Mouse (Mus musculus): ENCODE measurements around the gene Keap1. TPM values are rescaled to one million over a fixed set of nuclear protein-coding genes. Genes with fewer than 3 reads are reported as not detected.

Gene Keap1
- polyA plus RNA-seq, 1 experiment = 55.4 TPM

DNA sequence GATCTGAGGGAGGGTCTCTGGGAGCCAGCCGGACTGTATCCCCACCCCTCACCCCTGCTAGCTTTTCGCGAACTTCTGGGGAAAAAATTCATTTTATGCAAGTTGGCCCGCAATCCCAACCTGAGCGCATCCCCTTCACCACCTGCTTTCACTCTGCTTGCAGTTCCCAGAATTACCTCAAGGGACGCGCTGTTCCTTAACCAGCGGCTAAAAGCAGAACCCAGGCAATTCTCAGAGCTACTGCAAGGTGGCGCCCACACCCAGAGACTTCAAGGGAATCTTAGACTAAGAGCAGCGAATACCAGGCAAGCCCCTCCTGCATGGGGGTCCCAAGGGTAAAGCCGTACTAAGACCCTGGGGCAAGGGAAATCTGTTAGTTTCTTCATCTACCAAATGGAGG is 2.2 kb upstream of the Keap1 start:
- TF ChIP-seq CTCF (IDR thresholded peaks at IDR 0.05; ENCODE audit: extremely low read depth, insufficient read depth, insufficient read length, insufficient replicate concordance) (peak; percentile 93; the same call in 1 of the 2 replicates), POLR2A (IDR thresholded peaks at IDR 0.05; ENCODE audit: low read depth, low read length) (no peak)
- Histone ChIP-seq H3K27ac (ENCODE audit: insufficient read depth, low read length) (no peak overlapping the region), H3K4me1 (ENCODE audit: control insufficient read depth, insufficient read depth, insufficient read length) (peaks cover 16% of the 10 kb centered on the region), H3K4me3 (ENCODE audit: extremely low read depth, insufficient read depth, insufficient read length) (no peak overlapping the region), H3K36me3 (ENCODE audit: control insufficient read depth, insufficient read depth, low read length) (no peaks in the 10 kb centered on the region), H3K27me3 (ENCODE audit: control insufficient read depth, insufficient read depth, low read length) (peaks cover 9% of the 10 kb centered on the region)
- WGBS = 3% methylated on average over 11 of the region's 11 CpGs
- DNase-seq (ENCODE audit: low read depth in 1 of 2, low spot score in 2 of 2) = peak; percentile 82

DNA sequence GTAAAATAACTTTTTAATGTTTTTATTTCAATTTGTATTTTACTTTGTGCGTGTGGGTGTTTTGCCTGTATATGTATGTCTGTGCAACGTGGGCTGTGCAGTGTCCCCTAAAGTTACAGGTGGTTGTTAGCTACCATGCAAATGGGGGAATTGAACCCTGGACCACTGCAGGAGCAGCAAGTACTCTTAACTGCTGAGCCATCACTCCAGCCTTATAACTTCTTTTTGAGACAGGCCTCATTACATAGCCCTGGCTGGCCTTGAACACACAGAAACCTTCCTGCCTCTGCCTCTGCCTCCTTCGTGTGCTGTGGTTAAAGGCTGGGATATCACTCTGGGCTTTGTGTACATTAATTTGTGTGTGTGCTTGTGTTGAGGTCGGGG is 296 bp upstream of the Keap1 start:
- WGBS = 24% methylated on average over 4 of the region's 4 CpGs
- peaks cover 7% of the 10 kb centered on the region for H3K27me3 ChIP-seq (ENCODE audit: control insufficient read depth, insufficient read depth, low read length)
- peak overlapping the region; percentile 95 for H3K27ac ChIP-seq (ENCODE audit: insufficient read depth, low read length)
- no peak for TF ChIP-seq POLR2A (IDR thresholded peaks at IDR 0.05; ENCODE audit: low read depth, low read length)
- no peak for TF ChIP-seq CTCF (IDR thresholded peaks at IDR 0.05; ENCODE audit: extremely low read depth, insufficient read depth, insufficient read length, insufficient replicate concordance)
- H3K4me1 ChIP-seq (ENCODE audit: control insufficient read depth, insufficient read depth, insufficient read length) = peaks cover 18% of the 10 kb centered on the region
- DNase-seq (ENCODE audit: low read depth in 1 of 2, low spot score in 2 of 2) = no peak
- H3K36me3 ChIP-seq (ENCODE audit: control insufficient read depth, insufficient read depth, low read length) = no peaks in the 10 kb centered on the region
- H3K4me3 ChIP-seq (ENCODE audit: extremely low read depth, insufficient read depth, insufficient read length) = peak overlapping the region; percentile 82

DNA sequence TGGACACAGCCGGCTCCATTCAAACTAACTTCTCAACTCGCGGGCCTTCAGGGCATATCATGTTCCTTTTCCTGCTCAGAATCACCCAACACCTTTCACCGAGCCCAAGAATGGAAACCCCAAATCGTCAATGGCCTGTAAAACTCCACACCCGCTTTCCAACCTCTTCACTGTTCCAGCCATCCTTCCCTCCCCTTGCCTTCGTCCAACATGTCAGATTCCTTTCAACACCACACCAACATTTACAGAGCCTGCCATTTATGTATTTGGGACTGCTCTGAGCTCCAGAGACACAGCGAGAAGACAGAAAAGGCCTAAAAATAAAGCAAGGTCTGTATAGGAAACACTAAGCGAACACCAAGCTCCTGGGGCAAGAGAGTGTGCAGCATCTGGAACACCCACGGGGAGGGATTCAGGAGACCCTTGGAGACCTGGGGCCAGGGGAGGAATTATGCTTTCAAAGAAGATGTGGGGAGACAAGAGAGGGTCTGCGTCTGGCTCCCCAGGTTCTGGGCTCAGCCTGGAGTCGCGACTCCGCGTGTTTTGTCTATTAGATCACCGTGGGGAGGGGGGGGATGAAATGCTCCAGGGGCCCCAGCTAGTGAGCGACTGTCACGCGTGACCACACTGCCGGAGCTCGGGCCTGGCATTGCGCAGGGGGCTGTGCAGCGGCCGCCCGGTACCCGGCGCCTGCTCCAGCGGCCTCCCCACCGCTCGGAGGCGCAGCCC is 993 bp downstream of the Keap1 start:
- Histone ChIP-seq H3K27ac (ENCODE audit: insufficient read depth, low read length) (peak overlapping the region; percentile 95), H3K27me3 (ENCODE audit: control insufficient read depth, insufficient read depth, low read length) (no peaks in the 10 kb centered on the region), H3K36me3 (ENCODE audit: control insufficient read depth, insufficient read depth, low read length) (peaks cover 7% of the 10 kb centered on the region), H3K4me1 (ENCODE audit: control insufficient read depth, insufficient read depth, insufficient read length) (peaks cover 15% of the 10 kb centered on the region), H3K4me3 (ENCODE audit: extremely low read depth, insufficient read depth, insufficient read length) (peak overlapping the region; percentile 82)
- 1% methylated on average over 29 of the region's 31 CpGs for WGBS
- no peak for TF ChIP-seq CTCF (IDR thresholded peaks at IDR 0.05; ENCODE audit: extremely low read depth, insufficient read depth, insufficient read length, insufficient replicate concordance)
- no peak for TF ChIP-seq POLR2A (IDR thresholded peaks at IDR 0.05; ENCODE audit: low read depth, low read length)
- no peak for DNase-seq (ENCODE audit: low read depth in 1 of 2, low spot score in 2 of 2)

DNA sequence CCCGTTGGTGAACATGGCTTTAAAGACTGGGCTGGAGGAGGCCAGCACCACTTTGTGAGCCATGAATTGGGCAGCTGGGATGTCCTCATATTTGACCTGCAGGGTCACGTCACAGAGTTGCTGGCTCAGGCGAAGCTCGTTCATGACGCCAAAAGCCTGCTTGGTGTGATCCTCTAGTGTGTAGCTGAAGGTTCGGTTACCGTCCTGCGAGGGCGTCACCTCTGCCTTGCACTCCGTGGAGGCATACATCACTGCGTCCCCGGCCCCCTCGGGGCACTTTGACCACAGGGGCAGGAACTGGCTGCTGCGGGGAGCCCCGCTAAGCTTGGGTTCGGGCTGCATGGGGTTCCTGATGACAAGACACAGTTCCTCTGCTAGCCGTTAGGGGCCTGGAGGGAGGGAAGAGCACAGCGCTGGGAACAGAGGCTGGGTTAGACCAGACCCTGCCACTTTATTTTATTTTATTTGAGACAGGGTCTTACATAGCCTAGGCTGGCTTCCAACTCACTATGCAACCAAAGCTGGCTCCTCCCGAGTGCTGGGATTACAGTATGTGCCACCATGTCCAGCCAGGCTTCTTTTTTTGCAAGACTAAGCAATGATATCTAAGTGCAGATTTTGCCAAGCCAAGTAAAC is 1.7 kb downstream of the Keap1 start:
- H3K27me3 ChIP-seq (ENCODE audit: control insufficient read depth, insufficient read depth, low read length) = no peaks in the 10 kb centered on the region
- TF ChIP-seq CTCF (IDR thresholded peaks at IDR 0.05; ENCODE audit: extremely low read depth, insufficient read depth, insufficient read length, insufficient replicate concordance) = peak; percentile 34; the same call in 1 of the 2 replicates
- TF ChIP-seq POLR2A (IDR thresholded peaks at IDR 0.05; ENCODE audit: low read depth, low read length) = no peak
- peak overlapping the region; percentile 95 for H3K27ac ChIP-seq (ENCODE audit: insufficient read depth, low read length)
- H3K4me3 ChIP-seq (ENCODE audit: extremely low read depth, insufficient read depth, insufficient read length) = peak overlapping the region; percentile 82
- H3K36me3 ChIP-seq (ENCODE audit: control insufficient read depth, insufficient read depth, low read length) = peaks cover 10% of the 10 kb centered on the region
- WGBS = 8% methylated on average over 19 of the region's 19 CpGs
- H3K4me1 ChIP-seq (ENCODE audit: control insufficient read depth, insufficient read depth, insufficient read length) = peaks cover 15% of the 10 kb centered on the region
- DNase-seq (ENCODE audit: low read depth in 1 of 2, low spot score in 2 of 2) = peak in 1 of 2 experiments; percentile 65

DNA sequence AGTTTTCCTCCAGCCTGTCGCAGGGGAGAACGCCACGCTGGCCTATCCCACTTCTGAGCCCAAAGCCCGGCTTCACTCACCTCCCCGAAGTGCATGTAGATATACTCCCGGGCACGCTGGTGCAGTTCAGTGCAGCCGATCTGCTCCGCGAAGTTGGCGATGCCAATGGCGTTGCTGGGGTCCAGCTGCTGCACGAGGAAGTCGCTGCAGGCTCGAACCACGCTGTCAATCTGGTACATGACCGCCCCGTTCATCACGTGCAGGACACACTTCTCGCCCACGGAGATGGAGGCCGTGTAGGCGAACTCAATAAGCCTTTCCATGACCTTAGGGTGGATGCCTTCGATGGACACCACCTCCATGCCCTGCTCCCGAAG is 2.2 kb downstream of the Keap1 start:
- Histone ChIP-seq H3K36me3 (ENCODE audit: control insufficient read depth, insufficient read depth, low read length) (peaks cover 10% of the 10 kb centered on the region), H3K27me3 (ENCODE audit: control insufficient read depth, insufficient read depth, low read length) (no peaks in the 10 kb centered on the region), H3K27ac (ENCODE audit: insufficient read depth, low read length) (peak overlapping the region; percentile 95), H3K4me1 (ENCODE audit: control insufficient read depth, insufficient read depth, insufficient read length) (peaks cover 15% of the 10 kb centered on the region), H3K4me3 (ENCODE audit: extremely low read depth, insufficient read depth, insufficient read length) (peak overlapping the region; percentile 82; the same call in 1 of the 2 replicates)
- 68% methylated on average over 25 of the region's 25 CpGs for WGBS
- DNase-seq (ENCODE audit: low read depth in 1 of 2, low spot score in 2 of 2) = no peak
- no peak for TF ChIP-seq POLR2A (IDR thresholded peaks at IDR 0.05; ENCODE audit: low read depth, low read length)
- TF ChIP-seq CTCF (IDR thresholded peaks at IDR 0.05; ENCODE audit: extremely low read depth, insufficient read depth, insufficient read length, insufficient replicate concordance) = no peak

GRCm38 (mm10) chr9:21235341-21235740 is 3.8 kb downstream of the Keap1 start:
- H3K4me1 ChIP-seq (ENCODE audit: control insufficient read depth, insufficient read depth, insufficient read length) = peaks cover 15% of the 10 kb centered on the region
- no peaks in the 10 kb centered on the region for H3K27me3 ChIP-seq (ENCODE audit: control insufficient read depth, insufficient read depth, low read length)
- peak overlapping the region; percentile 65 for H3K27ac ChIP-seq (ENCODE audit: insufficient read depth, low read length)
- H3K4me3 ChIP-seq (ENCODE audit: extremely low read depth, insufficient read depth, insufficient read length) = no peak overlapping the region; the same call in 1 of the 2 replicates
- peaks cover 22% of the 10 kb centered on the region for H3K36me3 ChIP-seq (ENCODE audit: control insufficient read depth, insufficient read depth, low read length)
- DNase-seq (ENCODE audit: low read depth in 1 of 2, low spot score in 2 of 2) = peak in 1 of 2 experiments; percentile 41
- 34% methylated on average over 4 of the region's 4 CpGs for WGBS
- TF ChIP-seq CTCF (IDR thresholded peaks at IDR 0.05; ENCODE audit: extremely low read depth, insufficient read depth, insufficient read length, insufficient replicate concordance) (no peak), POLR2A (IDR thresholded peaks at IDR 0.05; ENCODE audit: low read depth, low read length) (no peak)

DNA sequence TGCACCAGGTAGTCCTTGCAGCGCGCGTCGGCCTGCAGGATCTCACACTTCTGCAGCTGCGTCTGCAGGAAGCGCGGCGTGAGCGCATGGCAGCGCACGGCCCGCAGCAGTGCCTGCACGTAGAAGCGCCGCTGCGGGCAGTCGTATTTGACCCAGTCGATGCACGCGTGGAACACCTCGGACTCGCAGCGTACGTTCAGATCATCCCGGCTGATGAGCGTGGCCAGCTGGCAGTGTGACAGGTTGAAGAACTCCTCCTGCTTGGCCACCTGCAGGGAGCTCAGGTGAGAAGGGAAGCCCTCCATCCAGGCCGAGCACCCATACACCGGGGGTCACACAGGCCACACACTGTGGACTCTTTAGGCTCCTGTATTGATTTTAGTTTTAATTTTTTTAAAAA is 5.4 kb downstream of the Keap1 start:
- no peak overlapping the region for H3K4me3 ChIP-seq (ENCODE audit: extremely low read depth, insufficient read depth, insufficient read length)
- peaks cover 15% of the 10 kb centered on the region for H3K4me1 ChIP-seq (ENCODE audit: control insufficient read depth, insufficient read depth, insufficient read length)
- no peak for DNase-seq (ENCODE audit: low read depth in 1 of 2, low spot score in 2 of 2)
- 98% methylated on average over 28 of the region's 28 CpGs for WGBS
- H3K36me3 ChIP-seq (ENCODE audit: control insufficient read depth, insufficient read depth, low read length) = peaks cover 28% of the 10 kb centered on the region
- no peak overlapping the region for H3K27ac ChIP-seq (ENCODE audit: insufficient read depth, low read length)
- no peaks in the 10 kb centered on the region for H3K27me3 ChIP-seq (ENCODE audit: control insufficient read depth, insufficient read depth, low read length)
- TF ChIP-seq POLR2A (IDR thresholded peaks at IDR 0.05; ENCODE audit: low read depth, low read length) (no peak), CTCF (IDR thresholded peaks at IDR 0.05; ENCODE audit: extremely low read depth, insufficient read depth, insufficient read length, insufficient replicate concordance) (no peak)
